Mouse (Mus musculus) stomach, embryonic 14.5 days (tissue): Measurements from ENCODE around the gene Bms1. TPM values are rescaled to one million over a fixed set of nuclear protein-coding genes. Genes with fewer than 3 reads are reported as not detected.
A peak's percentile ranks its signal among the peaks of the same experiment; 100 is the strongest.

ENCODE experiments used
- ATAC-seq: fragments of 200-750 bp; cut with Nextera tagmentation; 2 replicates; pipeline ENCODE4 v1.8.0; 2017; ENCODE audit warnings: low read depth, moderate TSS enrichment; ENCODE audit not compliant: insufficient number of reproducible peaks, insufficient read depth, low FRiP score
- H3K27ac ChIP-seq: fragments of 300-500 bp; sonication (generic); 2 replicates; pipeline ENCODE4 v1.5.1; 2014; ENCODE audit warnings: mild to moderate bottlenecking, low read length, moderate library complexity, mixed read lengths
- H3K27me3 ChIP-seq: fragments of 300-500 bp; sonication (generic); 2 replicates; pipeline ENCODE4 v1.6.1; 2014; ENCODE audit warnings: low read length, control low read depth, mixed read lengths; ENCODE audit not compliant: control insufficient read depth, insufficient read depth
- H3K36me3 ChIP-seq: fragments of 300-500 bp; sonication (generic); 2 replicates; pipeline ENCODE4 v1.6.1; 2014; ENCODE audit warnings: mild to moderate bottlenecking, control low read depth, low read length, moderate library complexity, mixed read lengths; ENCODE audit not compliant: control insufficient read depth, insufficient read depth
- H3K4me1 ChIP-seq: fragments of 300-500 bp; sonication (generic); 2 replicates; pipeline ENCODE4 v1.6.1; 2014; ENCODE audit warnings: low read length, control low read depth, mixed read lengths; ENCODE audit not compliant: control insufficient read depth, insufficient read depth
- H3K4me2 ChIP-seq: fragments of 300-500 bp; sonication (generic); replicated peaks from 2 replicates; pipeline ENCODE4 v1.6.1; 2014; ENCODE audit warnings: low read depth, low read length, control low read depth
- H3K4me3 ChIP-seq: fragments of 300-500 bp; sonication (generic); 2 replicates; pipeline ENCODE4 v1.5.1; 2014; ENCODE audit warnings: low read depth, low read length, control low read depth
- H3K9ac ChIP-seq: fragments of 300-500 bp; sonication (generic); replicated peaks from 2 replicates; pipeline ENCODE4 v1.6.1; 2014; ENCODE audit warnings: low read depth, mild to moderate bottlenecking, control low read depth, low read length, moderate library complexity, mixed read lengths
- H3K9me3 ChIP-seq: fragments of 300-500 bp; sonication (generic); 2 replicates; pipeline ENCODE4 v1.6.1; 2016; ENCODE audit warnings: low read depth, low read length, control low read depth; ENCODE audit not compliant: control insufficient read depth
- WGBS: fragments of 180-500 bp; shearing (Covaris S2); extraction: QIAGEN DNeasy Blood & Tissue Kit; methylation state at CpG from one replicate; pipeline ENCODE4 v1.1.7; 2014; 5-methylcytosine and 5-hydroxymethylcytosine counted together
- polyA plus RNA-seq: library from polyadenylated mRNA; unstranded; fragments of >200 nt; fragmentation: Nextera tagmentation; extraction: Ambion mirVana; gene quantifications from 2 replicates; pipeline ENCODE4 v1.2.1, GENCODE M21; 2014

Bms1 gene
- polyA plus RNA-seq = 30.4 and 34.0 TPM in 2 replicates

DNA sequence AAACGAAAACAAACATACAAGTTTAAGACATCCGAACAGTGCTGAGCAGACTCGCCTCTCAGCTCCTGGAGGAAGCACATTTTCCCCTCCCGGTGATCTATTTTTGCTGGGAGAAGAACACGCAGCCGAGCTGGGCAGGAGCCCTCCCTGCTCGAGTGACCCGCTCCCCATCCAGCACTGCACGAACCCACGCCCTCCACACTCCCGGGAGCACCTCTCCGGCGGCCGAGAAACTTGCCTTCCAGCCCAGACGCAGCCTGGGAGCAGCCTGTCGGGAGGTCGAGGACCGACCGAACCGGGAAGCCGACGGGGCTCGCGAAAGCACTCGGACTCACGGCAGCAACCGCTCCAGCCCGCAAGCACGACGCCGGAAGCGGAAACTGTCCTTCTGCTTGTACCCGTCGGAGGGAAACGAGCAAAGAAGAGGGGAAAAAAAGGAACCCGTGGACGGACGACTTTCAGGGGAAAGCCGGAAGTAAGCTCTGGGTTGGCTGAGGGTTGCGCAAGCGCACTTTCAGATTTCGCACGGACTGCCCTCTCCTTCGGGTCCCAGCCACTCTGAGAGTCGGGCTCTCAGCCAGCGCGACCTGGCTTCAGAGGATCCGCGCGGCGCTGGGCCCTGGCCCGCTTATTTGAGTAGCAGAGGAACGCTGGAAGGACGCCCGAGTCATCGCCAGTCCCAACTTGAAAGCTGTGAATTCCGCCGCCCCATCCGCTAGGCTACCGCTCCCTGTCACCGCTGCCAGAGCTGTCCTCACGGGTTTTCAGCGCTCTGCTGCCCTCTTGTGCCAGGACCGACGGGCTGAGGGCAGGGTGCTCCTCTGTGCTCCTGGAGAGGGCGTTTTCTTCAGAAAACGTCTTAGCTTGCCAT, at the start of gene Bms1:
Gene Bms1, minus strand, starts transcription at position 425 of the 871 bp plus-strand sequence.
- H3K4me3 ChIP-seq = peak within 1 kb of the TSS; percentile 95
- H3K27ac ChIP-seq = peak within 1 kb of the TSS; percentile 85; the same call in 1 of the 2 replicates
- peak within 1 kb of the TSS; percentile 71 for H3K9ac ChIP-seq
- under 1% methylated on average over 67 of the region's 67 CpGs for WGBS
- H3K9me3 ChIP-seq = no peaks in the 10 kb centered on the region
- ATAC-seq = peak; percentile 97
- no peaks in the 10 kb centered on the region for H3K27me3 ChIP-seq
- peak within 1 kb of the TSS; percentile 53 for H3K4me2 ChIP-seq
- peaks cover 24% of the 10 kb centered on the region for H3K36me3 ChIP-seq
- H3K4me1 ChIP-seq = peaks cover 5% of the 10 kb centered on the region; the same call in 1 of the 2 replicates

DNA sequence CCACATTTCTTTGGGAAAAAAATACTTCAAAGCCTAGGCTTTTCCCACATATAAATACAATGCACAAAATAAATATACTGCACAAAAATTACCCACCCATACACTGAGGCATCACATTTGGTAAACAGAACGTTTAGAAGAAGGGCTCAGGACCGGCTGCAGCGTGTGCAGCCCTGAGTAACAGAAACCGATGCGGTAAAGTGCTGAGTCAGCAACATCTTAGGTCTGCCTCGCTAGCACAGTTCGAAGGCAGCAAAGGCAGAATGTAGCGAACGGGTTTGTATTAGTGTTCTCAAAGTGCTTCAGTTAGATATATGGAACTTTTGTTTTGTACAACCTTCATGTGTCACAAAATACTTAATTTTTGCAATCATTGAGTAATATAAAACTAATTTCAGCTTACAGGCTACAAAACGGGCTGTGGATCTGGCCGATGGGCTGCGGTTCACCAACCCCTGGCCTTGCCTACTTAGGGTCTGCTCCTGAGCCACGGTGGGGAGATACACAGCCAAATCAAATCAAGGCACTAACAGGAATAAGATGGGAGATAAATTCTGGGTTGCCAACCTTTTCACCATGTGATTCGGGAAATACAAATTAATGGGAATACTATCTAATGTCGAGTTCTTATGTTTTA, 42.9 kb upstream of the Bms1 start:
- Histone ChIP-seq H3K27me3 (no peaks in the 10 kb centered on the region), H3K9me3 (no peaks in the 10 kb centered on the region), H3K4me2 (no peak overlapping the region), H3K27ac (no peak overlapping the region), H3K4me3 (no peak overlapping the region), H3K4me1 (no peaks in the 10 kb centered on the region), H3K36me3 (peaks cover 22% of the 10 kb centered on the region), H3K9ac (no peak overlapping the region)
- ATAC-seq = no peak
- whole genome bisulfite sequencing = 86% methylated on average over 15 of the region's 15 CpGs

DNA sequence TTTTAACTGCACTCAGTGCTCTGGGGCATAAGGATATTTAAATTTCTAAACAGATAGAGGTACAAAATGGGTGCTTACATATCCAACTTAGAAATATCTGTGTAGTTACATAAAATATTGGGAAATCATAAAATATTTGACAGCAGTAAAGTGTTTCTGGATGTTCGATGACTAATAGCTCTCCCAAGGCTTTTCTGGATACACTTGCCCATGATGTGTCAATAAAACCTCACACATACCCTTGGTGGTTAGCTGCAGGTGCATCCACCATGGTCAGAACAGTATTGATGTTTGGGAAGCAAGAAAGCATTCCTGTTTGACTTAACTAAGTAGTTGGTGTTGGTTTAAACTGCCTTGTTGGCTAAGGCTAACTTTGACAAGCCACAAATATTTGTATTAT, 38.5 kb upstream of the Bms1 start:
- 87% methylated on average over 1 of the region's 1 CpGs for WGBS
- ATAC-seq = no peak
- Histone ChIP-seq H3K27ac (no peak overlapping the region), H3K36me3 (peaks cover 5% of the 10 kb centered on the region), H3K4me3 (no peak overlapping the region), H3K4me1 (peaks cover 6% of the 10 kb centered on the region; the same call in 1 of the 2 replicates), H3K9ac (no peak overlapping the region), H3K27me3 (no peaks in the 10 kb centered on the region), H3K9me3 (no peaks in the 10 kb centered on the region), H3K4me2 (no peak overlapping the region)

DNA sequence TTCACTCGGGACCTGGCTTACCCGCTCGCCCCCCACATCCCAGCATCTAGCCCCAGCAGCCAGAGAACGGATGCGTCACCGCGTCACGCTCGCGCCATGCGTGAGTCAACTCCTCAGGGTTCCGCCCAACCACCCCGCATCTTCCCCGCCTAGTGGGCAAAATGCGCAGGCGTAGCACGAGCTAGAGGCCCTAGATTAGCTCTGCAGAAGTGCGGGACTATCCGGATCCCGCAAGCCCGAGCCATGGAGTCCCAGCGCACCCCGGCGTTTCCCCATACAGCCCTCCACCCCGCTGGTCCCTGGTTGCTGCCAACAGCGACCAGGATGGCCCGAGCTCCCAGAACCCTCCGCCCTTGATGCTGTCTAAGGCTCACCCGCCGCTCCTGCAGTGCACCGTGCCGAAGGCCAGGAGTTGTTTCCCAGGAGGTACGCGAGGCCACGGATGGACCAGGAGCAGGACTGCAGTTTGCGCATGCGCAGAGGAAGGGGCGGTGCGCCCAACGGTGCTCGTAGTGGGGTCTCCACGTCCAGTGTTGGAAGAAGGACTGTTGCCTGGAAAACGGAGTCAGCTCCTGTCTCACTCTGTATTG, 35.9 kb upstream of the Bms1 start, which contains the start of gene Zfp248:
Gene Zfp248, minus strand, starts transcription at position 487 of the 590 bp plus-strand sequence.
- ATAC-seq = peak; percentile 95
- Histone ChIP-seq H3K4me2 (peak within 1 kb of the TSS; percentile 68), H3K9ac (peak within 1 kb of the TSS; percentile 88), H3K4me1 (peaks cover 6% of the 10 kb centered on the region; the same call in 1 of the 2 replicates), H3K4me3 (peak within 1 kb of the TSS; percentile 63), H3K27ac (peak within 1 kb of the TSS; percentile 93; the same call in 1 of the 2 replicates), H3K27me3 (no peaks in the 10 kb centered on the region), H3K36me3 (peaks cover 3% of the 10 kb centered on the region), H3K9me3 (no peaks in the 10 kb centered on the region)
- WGBS = under 1% methylated on average over 43 of the region's 43 CpGs

DNA sequence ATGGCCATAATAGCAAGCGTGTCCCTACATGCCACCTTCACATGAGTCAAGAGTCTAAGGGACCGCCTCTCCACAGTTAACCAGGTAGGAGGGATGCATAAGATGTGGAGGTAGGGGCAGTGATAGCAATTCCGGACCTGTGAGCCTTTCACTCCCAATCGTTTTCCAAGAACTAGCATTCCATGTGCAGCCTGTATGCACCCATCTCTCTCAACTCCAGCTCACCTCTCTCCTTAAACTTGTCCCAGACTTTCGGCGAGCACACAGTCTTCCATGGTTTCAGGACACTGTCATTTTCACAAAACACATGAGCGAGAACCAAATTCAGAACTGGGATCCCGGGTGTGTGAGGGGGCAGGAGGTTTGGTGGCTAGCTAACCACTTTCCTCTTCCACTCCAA, 35.2 kb upstream of the Bms1 start:
- 27% methylated on average over 8 of the region's 8 CpGs for WGBS
- peak overlapping the region; percentile 68 for H3K4me2 ChIP-seq
- H3K4me1 ChIP-seq = peaks cover 6% of the 10 kb centered on the region; the same call in 1 of the 2 replicates
- peak overlapping the region; percentile 93; the same call in 1 of the 2 replicates for H3K27ac ChIP-seq
- H3K9me3 ChIP-seq = no peaks in the 10 kb centered on the region
- no peaks in the 10 kb centered on the region for H3K27me3 ChIP-seq
- H3K4me3 ChIP-seq = peak overlapping the region; percentile 63
- peak overlapping the region; percentile 88 for H3K9ac ChIP-seq
- peaks cover 3% of the 10 kb centered on the region for H3K36me3 ChIP-seq
- 0 out of 2 replicates have a peak, but pooled peaks have one; percentile 4 for ATAC-seq

DNA sequence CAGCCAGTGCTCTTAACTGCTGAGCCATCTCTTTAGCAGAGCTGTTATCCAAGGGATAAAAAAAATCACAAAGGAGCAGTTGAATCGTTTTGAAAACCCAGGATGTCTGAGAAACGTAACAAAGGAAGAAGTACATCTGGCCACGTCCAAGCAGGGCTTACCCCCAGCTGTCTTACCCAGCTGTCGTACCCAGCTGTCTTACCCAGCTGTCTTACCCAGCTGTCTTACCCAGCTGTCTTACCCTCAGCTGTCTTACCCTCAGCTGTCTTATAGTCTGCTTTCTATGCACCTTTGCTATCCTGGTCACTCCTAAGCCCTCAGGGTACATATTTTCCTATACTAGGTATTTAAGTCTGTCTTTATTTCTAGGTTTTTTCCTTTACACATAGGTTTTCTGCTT, 12.2 kb upstream of the Bms1 start:
- Histone ChIP-seq H3K9ac (no peak overlapping the region), H3K36me3 (peaks cover 39% of the 10 kb centered on the region)
- no peak for ATAC-seq

DNA sequence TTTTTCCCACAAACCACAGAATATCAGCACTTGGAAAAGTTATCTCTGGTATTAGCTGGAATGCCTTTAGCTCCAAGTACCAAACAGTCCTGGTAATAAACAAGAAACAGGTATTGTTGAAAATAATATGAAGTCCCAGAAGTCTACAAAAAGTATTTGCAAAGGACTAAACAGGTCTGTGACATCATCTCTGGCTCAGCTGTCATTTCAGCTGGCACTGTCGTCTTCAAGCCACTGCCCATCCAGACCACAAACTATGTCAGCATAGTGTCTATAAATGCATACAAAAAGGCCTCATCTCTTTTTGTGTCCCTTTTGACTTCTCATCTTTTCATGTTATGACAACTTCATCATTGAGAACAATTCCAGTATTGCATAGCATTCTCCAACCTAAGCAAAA, 7.4 kb upstream of the Bms1 start:
- WGBS = 94% methylated on average over 1 of the region's 1 CpGs
- H3K27me3 ChIP-seq = no peaks in the 10 kb centered on the region
- H3K4me3 ChIP-seq = no peak overlapping the region
- no peak overlapping the region for H3K9ac ChIP-seq
- peaks cover 11% of the 10 kb centered on the region; the same call in 1 of the 2 replicates for H3K9me3 ChIP-seq
- no peak overlapping the region for H3K27ac ChIP-seq
- H3K4me2 ChIP-seq = no peak overlapping the region
- no peak for ATAC-seq
- no peaks in the 10 kb centered on the region for H3K4me1 ChIP-seq
- peaks cover 34% of the 10 kb centered on the region for H3K36me3 ChIP-seq

More for the DNA sequence above, 12.2 kb upstream of the Bms1 start:
- Histone ChIP-seq H3K4me2 (no peak overlapping the region), H3K27ac (no peak overlapping the region), H3K4me1 (no peaks in the 10 kb centered on the region), H3K4me3 (no peak overlapping the region), H3K9me3 (peaks cover 11% of the 10 kb centered on the region; the same call in 1 of the 2 replicates), H3K27me3 (no peaks in the 10 kb centered on the region)
- WGBS = 78% methylated on average over 4 of the region's 4 CpGs

DNA sequence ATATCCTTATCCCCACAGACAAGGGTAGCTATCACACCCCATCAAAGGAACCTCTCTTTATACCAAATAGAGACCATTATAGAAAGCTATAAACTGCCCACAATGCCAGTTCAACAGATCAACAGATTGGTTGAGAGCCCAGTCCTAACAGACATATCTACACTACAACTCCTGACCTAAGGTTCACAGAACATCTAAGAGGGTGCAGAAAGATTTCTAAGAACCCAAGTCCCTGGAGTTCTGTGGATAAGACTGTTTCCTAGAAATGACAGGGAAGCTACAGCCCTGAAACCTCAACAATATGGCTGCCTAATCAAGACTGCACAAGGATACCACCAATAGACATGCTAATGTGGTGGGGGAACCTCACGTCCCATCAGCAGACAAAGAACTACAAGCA, 8.8 kb downstream of the Bms1 start:
- no peak overlapping the region for H3K4me3 ChIP-seq
- H3K4me2 ChIP-seq = no peak overlapping the region
- no peaks in the 10 kb centered on the region for H3K27me3 ChIP-seq
- no peak overlapping the region for H3K9ac ChIP-seq
- H3K4me1 ChIP-seq = no peaks in the 10 kb centered on the region
- WGBS = 90% methylated on average over 1 of the region's 1 CpGs
- ATAC-seq = no peak
- no peak overlapping the region for H3K27ac ChIP-seq
- peaks cover 69% of the 10 kb centered on the region for H3K36me3 ChIP-seq
- no peaks in the 10 kb centered on the region for H3K9me3 ChIP-seq
